Mouse (Mus musculus) testis, adult 2 months (tissue): Measurements from ENCODE around the gene Gpr132. TPM values are rescaled to one million over a fixed set of nuclear protein-coding genes. Genes with fewer than 3 reads are reported as not detected.
"Not testable (repeated sequence)": the region's sequence is repeated elsewhere in the genome, so short reads cannot be mapped to it uniquely, and the experiment has no call there.

ENCODE experiments used
- H3K27ac ChIP-seq: fragments of 200-500 bp; 2 replicates; pipeline ENCODE4 v1.5.1; 2012; ENCODE audit warnings: low read depth, low read length; ENCODE audit not compliant: control insufficient read depth, insufficient read depth
- H3K27me3 ChIP-seq: fragments of 200-500 bp; 2 replicates; pipeline ENCODE4 v1.6.1; 2012; ENCODE audit warnings: mild to moderate bottlenecking, low read length, moderate library complexity; ENCODE audit not compliant: control insufficient read depth, insufficient read depth
- H3K36me3 ChIP-seq: fragments of 200-500 bp; 2 replicates; pipeline ENCODE4 v1.6.1; 2012; ENCODE audit warnings: mild to moderate bottlenecking, low read length; ENCODE audit not compliant: control insufficient read depth, insufficient read depth
- H3K4me1 ChIP-seq: fragments of 200-500 bp; 2 replicates; pipeline ENCODE4 v1.6.1; 2012; ENCODE audit warnings: low read length; ENCODE audit not compliant: control insufficient read depth, insufficient read depth
- H3K4me3 ChIP-seq: fragments of 200-500 bp; 2 replicates; pipeline ENCODE4 v1.5.1; 2012; ENCODE audit warnings: low read depth, mild to moderate bottlenecking, low read length, moderate library complexity, mixed read lengths; ENCODE audit not compliant: control insufficient read depth
- CTCF ChIP-seq: fragments of 200-500 bp; IDR thresholded peaks from 2 replicates; pipeline ENCODE4 v1.5.1; 2012; ENCODE audit warnings: low read depth, mild to moderate bottlenecking, inconsistent platforms, low read length, moderate library complexity; ENCODE audit not compliant: control insufficient read depth, insufficient read depth, insufficient replicate concordance
- POLR2A ChIP-seq: fragments of 200-500 bp; IDR thresholded peaks from 2 replicates; pipeline ENCODE4 v1.6.1; 2012; ENCODE audit warnings: low read depth, mild to moderate bottlenecking, inconsistent platforms, low read length, moderate library complexity; ENCODE audit not compliant: control insufficient read depth
- polyA plus RNA-seq: library from polyadenylated mRNA; depleted of rRNA; stranded (reverse); fragments of >200 nt; gene quantifications from 2 replicates; pipeline ENCODE4 v1.2.3, GENCODE M21; 2012

The Gpr132 gene
- polyA plus RNA-seq, 1 experiment: 1.7 TPM

GRCm38 (mm10) chr12:112819057-112819662 lies 48.9 kb downstream of the Gpr132 start:
- H3K36me3 ChIP-seq: peaks cover 7% of the 10 kb centered on the region

GRCm38 (mm10) chr12:112816866-112817265 lies 51.2 kb downstream of the Gpr132 start:
- H3K36me3 ChIP-seq, H3K27ac ChIP-seq, H3K4me3 ChIP-seq, H3K27me3 ChIP-seq, H3K4me1 ChIP-seq: not testable (repeated sequence)

More at GRCm38 (mm10) chr12:112819057-112819662, 48.9 kb downstream of the Gpr132 start:
- Histone ChIP-seq H3K27ac (no peak overlapping the region), H3K4me3 (no peak overlapping the region), H3K27me3 (no peaks in the 10 kb centered on the region), H3K4me1 (peaks cover 4% of the 10 kb centered on the region)
- no peak for TF ChIP-seq CTCF
- TF ChIP-seq POLR2A: no peak

- TF ChIP-seq POLR2A (no peak), CTCF (peak; percentile 58; the same call in 1 of the 2 replicates)
- H3K4me1 ChIP-seq: peaks cover 2% of the 10 kb centered on the region; the same call in 1 of the 2 replicates
- H3K27ac ChIP-seq: no peak overlapping the region
- H3K36me3 ChIP-seq: peaks cover 2% of the 10 kb centered on the region
- no peaks in the 10 kb centered on the region for H3K27me3 ChIP-seq
- H3K4me3 ChIP-seq: no peak overlapping the region
These were observed 51.7 kb downstream of the Gpr132 start for GRCm38 (mm10) chr12:112816294-112816693.

- Histone ChIP-seq H3K4me3 (no peak overlapping the region), H3K36me3 (no peaks in the 10 kb centered on the region)
- TF ChIP-seq CTCF (no peak), POLR2A (no peak)
These were observed 53.2 kb downstream of the Gpr132 start for GRCm38 (mm10) chr12:112814682-112815470.

GRCm38 (mm10) chr12:112813370-112813769 lies 54.7 kb downstream of the Gpr132 start:
- Histone ChIP-seq H3K4me1 (peaks cover 8% of the 10 kb centered on the region), H3K36me3 (no peaks in the 10 kb centered on the region), H3K27ac (no peak overlapping the region), H3K4me3 (no peak overlapping the region), H3K27me3 (no peaks in the 10 kb centered on the region)
- TF ChIP-seq POLR2A (no peak), CTCF (no peak)

More at GRCm38 (mm10) chr12:112814682-112815470, 53.2 kb downstream of the Gpr132 start:
- Histone ChIP-seq H3K27ac (no peak overlapping the region), H3K4me1 (no peaks in the 10 kb centered on the region), H3K27me3 (no peaks in the 10 kb centered on the region)

- Histone ChIP-seq H3K27me3 (no peaks in the 10 kb centered on the region), H3K4me3 (peak overlapping the region; percentile 90), H3K36me3 (no peaks in the 10 kb centered on the region), H3K4me1 (peaks cover 12% of the 10 kb centered on the region), H3K27ac (no peak overlapping the region)
- TF ChIP-seq CTCF: no peak
These were observed 57.7 kb downstream of the Gpr132 start for GRCm38 (mm10) chr12:112810092-112810885.

- Histone ChIP-seq H3K27me3 (no peaks in the 10 kb centered on the region), H3K4me3 (peak overlapping the region; percentile 90), H3K36me3 (no peaks in the 10 kb centered on the region), H3K27ac (peak overlapping the region; percentile 79; the same call in 1 of the 2 replicates), H3K4me1 (peaks cover 12% of the 10 kb centered on the region)
- no peak for TF ChIP-seq CTCF
- TF ChIP-seq POLR2A: no peak
These were observed 58.4 kb downstream of the Gpr132 start for GRCm38 (mm10) chr12:112809641-112810040.
